Mouse (Mus musculus): ENCODE measurements around the gene Agbl4.

- TF ChIP-seq CTCF (IDR thresholded peaks at IDR 0.05; ENCODE audit: borderline replicate concordance, extremely low read depth, insufficient read depth, insufficient read length) (no peak), POLR2A (IDR thresholded peaks at IDR 0.05; ENCODE audit: borderline replicate concordance, extremely low read depth, insufficient read depth, insufficient read length, poor library complexity, severe bottlenecking) (no peak)
Measured at GRCm38 (mm10) chr4:111469847-111470246, 1072.4 kb downstream of the Agbl4 start.
